ENCODE assay signal across 8 mouse cellular contexts in the genomic region with DNA sequence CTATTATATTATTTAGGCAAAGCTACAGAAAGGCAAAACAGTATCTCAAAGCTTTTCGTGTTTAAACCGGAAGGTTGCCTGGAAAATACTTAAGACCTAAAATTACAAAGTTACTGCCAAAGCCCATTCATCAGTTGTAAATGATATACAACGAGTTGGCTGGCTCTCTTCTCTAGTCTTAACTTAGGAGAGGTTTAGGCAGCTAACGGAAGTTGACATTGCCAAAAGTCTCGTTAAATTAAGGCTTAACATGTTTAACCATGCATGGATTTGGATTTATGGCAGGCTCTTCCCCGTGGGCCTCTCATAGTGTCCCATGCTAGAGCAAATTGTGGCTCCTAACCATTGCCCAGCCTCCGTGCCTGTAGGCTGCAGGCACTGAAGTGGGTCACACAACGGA. TPM values are rescaled to one million over a fixed set of nuclear protein-coding genes. Genes with fewer than 3 reads are reported as not detected.
A peak's percentile ranks its signal among the peaks of the same experiment; 100 is the strongest.
DNase-seq lines count a peak whose midpoint lies in the region; ATAC-seq and TF ChIP-seq lines count a peak whose summit lies in the region.

No protein-coding gene starts in this region.

- H3K4me2 ChIP-seq in embryonic facial prominence, embryonic 11.5 days (ENCODE audit: low read depth, low read length), result peak overlapping the region; percentile 41
- peak overlapping the region; percentile 68 for H3K4me2 ChIP-seq in neural tube, embryonic 13.5 days

- WGBS in embryonic facial prominence, embryonic 11.5 days, result 4% methylated on average over 8 of the region's 8 CpGs
- WGBS in neural tube, embryonic 13.5 days, result 3% methylated on average over 8 of the region's 8 CpGs

- no peak for DNase-seq in layer of hippocampus, adult 2 months (ENCODE audit: low spot score in 2 of 2)
- no peak for DNase-seq in layer of hippocampus, adult 9-10 months (ENCODE audit: low spot score)
- no peak for DNase-seq in embryonic facial prominence, embryonic 11.5 days (ENCODE audit: low spot score)
- peak; percentile 17 for DNase-seq in kidney, postnatal 10 days
- DNase-seq in layer of hippocampus, adult 11-12 months (ENCODE audit: low spot score), result no peak
- DNase-seq in adrenal gland, postnatal 36 days, result no peak
- DNase-seq in cerebellum, adult 9-10 months, result no peak

- no peaks in the 10 kb centered on the region for H3K27me3 ChIP-seq in embryonic facial prominence, embryonic 11.5 days (ENCODE audit: control insufficient read depth, insufficient read depth, low read length)
- H3K27me3 ChIP-seq in neural tube, embryonic 13.5 days, result no peaks in the 10 kb centered on the region

- no peak for ATAC-seq in embryonic facial prominence, embryonic 11.5 days (replicated peaks; ENCODE audit: insufficient number of reproducible peaks, low FRiP score, low TSS enrichment, low read depth)
- no peak for ATAC-seq in neural tube, embryonic 13.5 days (ENCODE audit: low read depth)

- H3K4me3 ChIP-seq in layer of hippocampus, adult 2 months, result peak overlapping the region; percentile 71
- H3K4me3 ChIP-seq in embryonic facial prominence, embryonic 11.5 days (ENCODE audit: low read depth, low read length), result peak overlapping the region; percentile 80
- peak overlapping the region; percentile 92 for H3K4me3 ChIP-seq in neural tube, embryonic 13.5 days

- no peaks in the 10 kb centered on the region for H3K4me1 ChIP-seq in embryonic facial prominence, embryonic 11.5 days (ENCODE audit: control insufficient read depth, insufficient read depth, low read length)
- peaks cover 32% of the 10 kb centered on the region for H3K4me1 ChIP-seq in neural tube, embryonic 13.5 days (replicated peaks)

- no peak for TF ChIP-seq CTCF in layer of hippocampus, adult 2 months (conservative IDR thresholded peaks at IDR 0.05)

- no peak overlapping the region for H3K27ac ChIP-seq in layer of hippocampus, adult 2 months
- no peak overlapping the region for H3K27ac ChIP-seq in embryonic facial prominence, embryonic 11.5 days (replicated peaks; ENCODE audit: low read depth, low read length)
- no peak overlapping the region for H3K27ac ChIP-seq in neural tube, embryonic 13.5 days (replicated peaks)

- no peaks in the 10 kb centered on the region for H3K9me3 ChIP-seq in embryonic facial prominence, embryonic 11.5 days (replicated peaks; ENCODE audit: control insufficient read depth, low read length)
- no peaks in the 10 kb centered on the region for H3K9me3 ChIP-seq in neural tube, embryonic 13.5 days

- peaks cover 3% of the 10 kb centered on the region; the same call in 1 of the 2 replicates for H3K36me3 ChIP-seq in embryonic facial prominence, embryonic 11.5 days (replicated peaks; ENCODE audit: control insufficient read depth, insufficient read depth, low read depth, low read length)
- H3K36me3 ChIP-seq in neural tube, embryonic 13.5 days, result peaks cover 37% of the 10 kb centered on the region

- H3K9ac ChIP-seq in embryonic facial prominence, embryonic 11.5 days (replicated peaks; ENCODE audit: low read length), result peak overlapping the region; percentile 25
- H3K9ac ChIP-seq in neural tube, embryonic 13.5 days, result peak overlapping the region; percentile 94

RNA-seq across cellular contexts. Expression of a gene that starts 1.3 kb away (rescaled TPM):
- 10 to 100 TPM; 78.3 to 80.4 TPM for total RNA-seq in layer of hippocampus, adult 2 months (2021)
- polyA plus RNA-seq in embryonic facial prominence, embryonic 11.5 days (2014; fragmentation: Nextera tagmentation; extraction: Ambion mirVana), result 312 and 320 TPM in 2 replicates
- 133 and 157 TPM in 2 replicates for polyA plus RNA-seq in neural tube, embryonic 13.5 days (2015; fragmentation: Nextera tagmentation; extraction: Ambion mirVana)
- 100 to 1,000 TPM; 319 to 466 TPM for total RNA-seq in adrenal gland, postnatal 36 days (2021)
